Mouse (Mus musculus) neural tube, embryonic 13.5 days (tissue): Measurements from ENCODE around the gene Ankrd35. TPM values are rescaled to one million over a fixed set of nuclear protein-coding genes. Genes with fewer than 3 reads are reported as not detected.

Source experiments
- polyA plus RNA-seq: library from polyadenylated mRNA; unstranded; fragments of >200 nt; fragmentation: Nextera tagmentation; extraction: Ambion mirVana; gene quantifications from 2 replicates; pipeline ENCODE4 v1.2.1, GENCODE M21; 2015

Ankrd35 gene
- polyA plus RNA-seq, 1 experiment from 2014 or later = 0.46 TPM

Other genes with a start within 250 kb of the Ankrd35 start
- gene BC107364, start 217.8 kb upstream of the Ankrd35 start, polyA plus RNA-seq = not detected in 2 replicates
- 1.0 and 1.4 TPM in 2 replicates for gene Hfe2, start 145.0 kb upstream of the Ankrd35 start, polyA plus RNA-seq
- 74.7 and 78.0 TPM in 2 replicates for gene Txnip, start 112.2 kb upstream of the Ankrd35 start, polyA plus RNA-seq
- gene Gm16253, start 93.1 kb upstream of the Ankrd35 start, polyA plus RNA-seq = 1.2 and 1.8 TPM in 2 replicates
- 41.0 and 42.8 TPM in 2 replicates for gene Polr3gl, start 76.0 kb upstream of the Ankrd35 start, polyA plus RNA-seq
- 11.0 and 12.6 TPM in 2 replicates for gene Ankrd34a, start 73.5 kb upstream of the Ankrd35 start, polyA plus RNA-seq
- 6.0 and 7.6 TPM in 2 replicates for gene Lix1l, start 69.0 kb upstream of the Ankrd35 start, polyA plus RNA-seq
- 113 and 118 TPM in 2 replicates for gene Rbm8a, start 40.2 kb upstream of the Ankrd35 start, polyA plus RNA-seq
- gene Pex11b, start 34.8 kb upstream of the Ankrd35 start, polyA plus RNA-seq = 49.4 and 51.3 TPM in 2 replicates
- 0.10 and 0.25 TPM in 2 replicates for gene Gm42957, start 34.7 kb upstream of the Ankrd35 start, polyA plus RNA-seq
- 0.92 and 1.1 TPM in 2 replicates for gene Itga10, start 24.5 kb upstream of the Ankrd35 start, polyA plus RNA-seq
- 31.2 and 34.6 TPM in 2 replicates for gene Pias3, start 26.3 kb downstream of the Ankrd35 start, polyA plus RNA-seq
- gene Nudt17, start 38.4 kb downstream of the Ankrd35 start, polyA plus RNA-seq = 16.2 and 17.2 TPM in 2 replicates
- 31.7 and 38.0 TPM in 2 replicates for gene Polr3c, start 57.5 kb downstream of the Ankrd35 start, polyA plus RNA-seq
- 76.6 and 79.9 TPM in 2 replicates for gene Rnf115, start 57.5 kb downstream of the Ankrd35 start, polyA plus RNA-seq
- 0.08 TPM in 1 of 2 replicates, not detected in the other for gene Pdzk1, start 159.2 kb downstream of the Ankrd35 start, polyA plus RNA-seq
- 0.14 and 0.23 TPM in 2 replicates for gene Cd160, start 159.2 kb downstream of the Ankrd35 start, polyA plus RNA-seq
- gene Gja5, start 234.6 kb downstream of the Ankrd35 start, polyA plus RNA-seq = 5.7 and 6.5 TPM in 2 replicates
- gene Gpr89, start 235.2 kb downstream of the Ankrd35 start, polyA plus RNA-seq = 33.7 and 39.5 TPM in 2 replicates